Mouse (Mus musculus) kidney, embryonic 14.5 days (tissue): ENCODE results near the gene Mfsd4b4. TPM values are rescaled to one million over a fixed set of nuclear protein-coding genes. Genes with fewer than 3 reads are reported as not detected.

Experiments used
- ATAC-seq: fragments of 200-750 bp; cut with Nextera tagmentation; 2 replicates; pipeline ENCODE4 v1.8.0; 2017; ENCODE audit warnings: moderate number of reproducible peaks, mild to moderate bottlenecking, moderate TSS enrichment, moderate library complexity; ENCODE audit not compliant: low FRiP score, low TSS enrichment
- H3K27ac ChIP-seq: fragments of 300-500 bp; sonication (generic); 2 replicates; pipeline ENCODE4 v1.5.1; 2014; ENCODE audit warnings: low read depth, mild to moderate bottlenecking, low read length, moderate library complexity, mixed read lengths
- H3K27me3 ChIP-seq: fragments of 300-500 bp; sonication (generic); 2 replicates; pipeline ENCODE4 v1.6.1; 2014; ENCODE audit warnings: mild to moderate bottlenecking, low read length; ENCODE audit not compliant: control insufficient read depth, insufficient read depth
- H3K36me3 ChIP-seq: fragments of 300-500 bp; sonication (generic); 2 replicates; pipeline ENCODE4 v1.6.1; 2014; ENCODE audit warnings: low read length, mixed read lengths; ENCODE audit not compliant: control insufficient read depth, insufficient read depth
- H3K4me1 ChIP-seq: fragments of 300-500 bp; sonication (generic); 2 replicates; pipeline ENCODE4 v1.6.1; 2014; ENCODE audit warnings: low read length, mixed read lengths; ENCODE audit not compliant: control insufficient read depth, insufficient read depth
- H3K4me2 ChIP-seq: fragments of 300-500 bp; sonication (generic); replicated peaks from 2 replicates; pipeline ENCODE4 v1.6.1; 2014; ENCODE audit warnings: low read depth, mild to moderate bottlenecking, low read length
- H3K4me3 ChIP-seq: fragments of 300-500 bp; sonication (generic); 2 replicates; pipeline ENCODE4 v1.5.1; 2014; ENCODE audit warnings: mild to moderate bottlenecking, low read length
- H3K9ac ChIP-seq: fragments of 300-500 bp; sonication (generic); 2 replicates; pipeline ENCODE4 v1.6.1; 2014; ENCODE audit warnings: low read depth, mild to moderate bottlenecking, low read length, moderate library complexity
- H3K9me3 ChIP-seq: fragments of 300-500 bp; sonication (generic); 2 replicates; pipeline ENCODE4 v1.6.1; 2016; ENCODE audit warnings: low read length; ENCODE audit not compliant: control insufficient read depth
- WGBS: fragments of 180-500 bp; shearing (Covaris S2); extraction: QIAGEN DNeasy Blood & Tissue Kit; methylation state at CpG from one replicate; pipeline ENCODE4 v1.1.7; 2014; 5-methylcytosine and 5-hydroxymethylcytosine counted together
- polyA plus RNA-seq: library from polyadenylated mRNA; unstranded; fragments of >200 nt; fragmentation: Nextera tagmentation; extraction: Ambion mirVana; gene quantifications from 2 replicates; pipeline ENCODE4 v1.2.1, GENCODE M21; 2014

The Mfsd4b4 gene
- polyA plus RNA-seq, 1 experiment from 2014 or later, result 5.6 TPM

DNA sequence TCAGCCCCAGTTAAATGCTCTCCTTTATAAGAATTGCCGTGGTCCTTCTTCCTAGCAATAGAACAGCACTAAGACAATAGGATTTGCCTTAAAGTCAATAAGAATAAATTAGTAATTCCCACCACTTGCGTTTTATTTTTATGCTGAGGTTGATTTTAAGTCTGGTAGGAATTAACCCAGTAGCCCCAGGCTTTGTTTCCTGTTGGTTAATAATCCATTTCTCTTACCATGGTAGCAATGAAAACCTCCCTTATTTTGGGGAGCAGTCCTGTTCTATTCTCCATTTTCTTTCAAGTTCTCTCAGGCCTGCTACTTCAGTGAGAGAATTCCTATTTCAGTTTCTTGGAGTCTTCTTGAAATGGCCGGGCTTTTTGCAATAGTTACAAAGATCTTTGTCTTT lies 5.2 kb upstream of the Mfsd4b4 start:
- ATAC-seq, result no peak
- H3K4me2 ChIP-seq, result no peak overlapping the region
- WGBS, result 79% methylated on average over 3 of the region's 3 CpGs
- H3K36me3 ChIP-seq, result no peaks in the 10 kb centered on the region
- H3K9me3 ChIP-seq, result 0 out of 2 replicates have a peak, but pooled peaks cover 2% of the 10 kb centered on the region
- H3K27ac ChIP-seq, result no peak overlapping the region
- no peak overlapping the region for H3K4me3 ChIP-seq
- H3K27me3 ChIP-seq, result no peaks in the 10 kb centered on the region
- H3K4me1 ChIP-seq, result 0 out of 2 replicates have a peak, but pooled peaks cover 4% of the 10 kb centered on the region
- no peak overlapping the region for H3K9ac ChIP-seq

DNA sequence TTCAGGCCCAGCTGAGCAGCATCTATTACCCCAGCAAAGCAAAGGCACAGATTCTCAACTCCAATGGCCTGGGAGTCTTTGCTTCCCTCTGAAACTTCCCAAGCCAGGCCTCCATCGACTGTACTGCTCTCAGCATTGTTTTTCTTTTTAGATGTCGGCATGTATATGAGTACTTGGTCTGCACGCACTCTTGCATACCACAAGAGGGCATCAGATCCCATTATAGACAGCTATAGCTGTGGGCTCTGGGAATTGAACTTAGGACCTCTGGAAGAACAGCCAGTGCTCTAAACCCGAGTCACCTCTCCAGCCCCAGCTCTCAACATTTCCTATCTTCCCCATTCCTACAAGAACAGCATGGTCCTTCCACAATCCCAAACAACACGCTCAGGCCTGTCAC lies 2.5 kb downstream of the Mfsd4b4 start:
- H3K36me3 ChIP-seq, result no peaks in the 10 kb centered on the region
- no peak overlapping the region for H3K9ac ChIP-seq
- 90% methylated on average over 5 of the region's 5 CpGs for WGBS
- no peak overlapping the region for H3K4me2 ChIP-seq
- H3K9me3 ChIP-seq, result 0 out of 2 replicates have a peak, but pooled peaks cover 2% of the 10 kb centered on the region
- no peak overlapping the region for H3K4me3 ChIP-seq
- ATAC-seq, result no peak
- peaks cover 7% of the 10 kb centered on the region; the same call in 1 of the 2 replicates for H3K4me1 ChIP-seq
- H3K27me3 ChIP-seq, result no peaks in the 10 kb centered on the region
- H3K27ac ChIP-seq, result no peak overlapping the region

DNA sequence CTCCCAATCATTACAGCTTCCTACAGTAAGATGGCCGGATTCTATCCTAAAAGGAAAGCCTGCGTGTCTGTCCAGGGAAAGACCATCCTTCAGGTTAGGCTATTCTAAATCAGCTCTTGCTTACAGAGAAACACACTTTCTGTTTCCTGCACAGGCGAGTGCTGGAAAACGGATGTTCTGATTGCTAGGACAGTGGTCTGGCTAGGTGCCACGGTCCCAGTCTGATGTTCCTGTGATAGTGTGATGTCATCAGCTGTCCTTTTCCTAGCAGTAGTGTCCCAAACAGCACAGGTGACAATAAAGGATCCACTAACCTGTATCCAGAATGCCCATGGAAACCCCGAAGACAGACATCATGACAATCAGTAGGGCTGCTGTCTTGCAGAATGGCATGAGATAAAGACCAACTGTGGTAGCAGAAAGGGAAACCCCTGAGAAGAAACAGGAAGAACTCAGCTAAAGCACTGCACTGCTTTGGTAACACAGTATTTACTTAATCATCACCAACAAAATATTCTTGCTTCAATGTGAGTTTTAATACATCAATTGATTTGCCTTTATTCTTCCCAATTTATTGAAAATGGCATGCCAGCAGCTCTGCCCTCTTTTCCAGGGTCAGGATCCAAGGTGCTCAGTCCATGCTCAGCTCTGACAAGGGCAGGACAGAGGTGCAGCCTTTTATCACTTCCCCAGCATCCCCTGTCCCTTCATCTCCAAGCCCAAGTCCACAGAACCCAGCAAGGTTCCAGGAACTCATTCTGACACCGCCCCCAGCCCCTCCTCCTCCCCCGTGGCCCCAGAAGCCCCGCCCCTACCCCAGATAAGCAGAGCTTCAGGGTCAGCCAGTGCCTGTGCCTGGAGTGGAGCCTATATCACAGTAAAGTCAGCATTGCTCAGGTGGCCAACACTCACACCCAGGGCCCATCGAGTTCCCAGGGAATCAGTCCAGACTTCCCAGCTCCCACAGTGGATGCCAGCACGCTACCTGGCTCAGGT lies 5.0 kb downstream of the Mfsd4b4 start:
- Histone ChIP-seq H3K4me1 (peaks cover 3% of the 10 kb centered on the region; the same call in 1 of the 2 replicates), H3K36me3 (no peaks in the 10 kb centered on the region; the same call in 1 of the 2 replicates), H3K4me3 (no peak overlapping the region), H3K9ac (no peak overlapping the region), H3K27ac (no peak overlapping the region), H3K4me2 (no peak overlapping the region), H3K9me3 (no peaks in the 10 kb centered on the region), H3K27me3 (no peaks in the 10 kb centered on the region)
- no peak for ATAC-seq
- 76% methylated on average over 11 of the region's 11 CpGs for WGBS

DNA sequence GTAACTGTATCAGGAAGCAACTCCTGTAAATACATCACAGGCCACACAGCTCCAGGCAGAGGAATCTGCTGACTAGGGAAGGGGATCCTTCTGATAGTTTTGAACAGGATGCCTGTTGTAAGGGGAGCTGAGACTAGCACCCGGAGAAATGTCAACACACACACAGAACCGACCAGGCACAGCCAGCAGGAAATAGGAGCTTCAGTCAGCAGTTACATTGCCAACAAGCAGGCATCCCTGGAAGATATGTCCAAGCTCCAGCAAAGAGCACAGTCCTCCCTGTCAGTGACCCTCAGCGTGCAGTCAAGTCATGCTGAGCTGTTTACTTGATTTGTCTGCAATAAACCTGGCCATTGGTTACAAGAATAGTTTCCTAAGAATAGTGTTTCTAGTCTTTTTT lies 10.4 kb downstream of the Mfsd4b4 start:
- Histone ChIP-seq H3K27ac (no peak overlapping the region), H3K9ac (no peak overlapping the region), H3K36me3 (no peaks in the 10 kb centered on the region; the same call in 1 of the 2 replicates), H3K4me3 (no peak overlapping the region), H3K27me3 (no peaks in the 10 kb centered on the region), H3K4me1 (no peaks in the 10 kb centered on the region), H3K4me2 (no peak overlapping the region), H3K9me3 (no peaks in the 10 kb centered on the region)
- WGBS, result 41% methylated on average over 3 of the region's 3 CpGs
- no peak for ATAC-seq

DNA sequence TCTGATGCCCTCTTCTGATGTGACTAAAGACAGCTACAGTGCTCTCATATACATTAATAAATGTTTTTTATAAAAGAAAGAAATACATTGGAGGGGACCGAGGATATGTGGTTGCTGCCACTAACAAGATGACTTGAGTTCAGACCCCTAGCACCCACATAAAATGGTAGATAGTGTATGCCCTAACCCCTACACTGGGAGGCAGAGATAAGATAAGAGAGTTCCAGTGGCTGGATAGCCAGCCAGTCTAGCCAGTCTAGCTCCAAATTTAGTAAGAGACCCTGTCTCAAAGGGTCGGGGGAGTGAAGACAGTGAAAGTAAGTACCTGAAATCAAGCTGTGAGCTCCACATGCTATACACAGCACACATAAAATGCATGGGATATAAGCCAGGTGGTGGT lies 33.5 kb downstream of the Mfsd4b4 start:
- Histone ChIP-seq H3K4me2 (no peak overlapping the region), H3K4me1 (no peaks in the 10 kb centered on the region), H3K27me3 (no peaks in the 10 kb centered on the region), H3K36me3 (peaks cover 58% of the 10 kb centered on the region), H3K9me3 (no peaks in the 10 kb centered on the region), H3K9ac (no peak overlapping the region), H3K27ac (no peak overlapping the region), H3K4me3 (no peak overlapping the region)
- WGBS, result 90% methylated on average over 2 of the region's 2 CpGs
- ATAC-seq, result no peak

DNA sequence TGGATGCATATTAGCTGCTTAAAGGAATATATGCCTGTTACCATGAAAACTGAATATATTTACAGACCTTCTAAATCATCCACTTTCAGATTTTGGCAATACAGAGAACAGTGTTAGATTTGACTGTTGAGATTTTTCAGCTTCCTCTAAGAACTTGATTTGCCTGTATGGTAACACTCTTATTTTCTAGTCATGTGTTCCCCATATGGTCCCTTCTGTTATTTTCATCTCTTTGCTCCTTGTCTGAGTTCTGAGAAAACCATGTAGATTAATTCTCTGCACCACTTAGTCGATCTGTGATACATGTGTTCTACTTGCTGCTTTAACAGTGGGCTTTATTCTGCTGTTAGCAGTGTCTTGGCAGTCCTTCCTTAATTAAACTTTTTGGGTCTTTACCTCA lies 56.4 kb downstream of the Mfsd4b4 start:
- Histone ChIP-seq H3K27ac (no peak overlapping the region), H3K9ac (no peak overlapping the region), H3K36me3 (peaks cover 47% of the 10 kb centered on the region), H3K4me2 (no peak overlapping the region), H3K9me3 (no peaks in the 10 kb centered on the region), H3K4me3 (no peak overlapping the region), H3K27me3 (no peaks in the 10 kb centered on the region), H3K4me1 (no peaks in the 10 kb centered on the region)
- WGBS, result 89% methylated on average over 1 of the region's 1 CpGs
- ATAC-seq, result no peak

Other genes starting within 250 kb of the Mfsd4b4 start
- 25.0 and 30.2 TPM in 2 replicates for gene Rev3l, start 167.1 kb downstream of the Mfsd4b4 start, polyA plus RNA-seq
- not detected in 2 replicates for gene Mfsd4b2, start 27.7 kb upstream of the Mfsd4b4 start, polyA plus RNA-seq
- gene Mfsd4b3, start 60.9 kb upstream of the Mfsd4b4 start, polyA plus RNA-seq, result 0.17 and 0.79 TPM in 2 replicates
- 0.43 and 0.80 TPM in 2 replicates for gene Mfsd4b5, start 87.4 kb upstream of the Mfsd4b4 start, polyA plus RNA-seq
- 0.40 and 1.5 TPM in 2 replicates for gene Mfsd4b1, start 126.0 kb upstream of the Mfsd4b4 start, polyA plus RNA-seq
- 4.2 and 9.2 TPM in 2 replicates for gene Slc16a10, start 243.0 kb upstream of the Mfsd4b4 start, polyA plus RNA-seq